Mouse (Mus musculus): ENCODE data around the gene Tbx22. TPM values are rescaled to one million over a fixed set of nuclear protein-coding genes. Genes with fewer than 3 reads are reported as not detected.
A peak's percentile ranks its signal among the peaks of the same experiment; 100 is the strongest.

Tbx22 gene
- not detected in 2 replicates for polyA plus RNA-seq (2014; fragmentation: Nextera tagmentation; extraction: Ambion mirVana)

DNA sequence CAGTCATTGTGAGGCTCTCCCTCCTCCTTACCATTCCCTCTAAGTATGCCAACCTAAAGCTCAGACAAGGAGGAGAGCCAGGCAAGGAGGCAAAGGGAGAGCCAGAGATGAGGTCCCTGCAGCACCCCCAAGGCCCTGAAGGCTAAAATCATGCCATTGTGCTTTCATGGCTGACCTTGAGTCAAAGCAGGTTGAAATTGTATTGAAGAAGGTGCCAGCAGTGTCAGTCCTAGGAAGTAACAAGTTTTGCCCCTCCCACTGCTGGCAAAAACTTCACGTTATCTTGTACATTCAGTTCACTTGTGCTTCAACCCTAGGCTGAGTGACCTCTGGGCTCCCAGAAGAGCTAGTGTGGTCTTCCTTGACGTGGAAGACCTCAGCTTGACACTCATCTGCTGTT, at the start of gene Tbx22:
Gene Tbx22, plus strand, starts transcription at position 301 of the 400 bp plus-strand sequence.
- no peaks in the 10 kb centered on the region for H3K27me3 ChIP-seq (ENCODE audit: control insufficient read depth, insufficient read depth, low read length)
- H3K9me3 ChIP-seq (ENCODE audit: control insufficient read depth, low read length): no peaks in the 10 kb centered on the region
- WGBS: 54% methylated on average over 2 of the region's 2 CpGs
- H3K9ac ChIP-seq (ENCODE audit: low read length): no peak within 1 kb of the TSS
- H3K36me3 ChIP-seq (ENCODE audit: control insufficient read depth, insufficient read depth, low read length): no peaks in the 10 kb centered on the region
- no peaks in the 10 kb centered on the region for H3K4me1 ChIP-seq (ENCODE audit: control insufficient read depth in 2 of 2, insufficient read depth in 2 of 2, low read length in 2 of 2)
- H3K27ac ChIP-seq (replicated peaks in 1 of 2; ENCODE audit: control insufficient read depth in 1 of 2, insufficient read depth in 1 of 2, low read depth in 2 of 2, low read length in 2 of 2): no peak within 1 kb of the TSS
- no peak for ATAC-seq (ENCODE audit: insufficient number of reproducible peaks, insufficient read depth, low FRiP score, low read depth)
- H3K4me3 ChIP-seq (ENCODE audit: control insufficient read depth in 1 of 2, insufficient read depth in 1 of 2, low read depth in 1 of 2, low read length in 2 of 2): no peak within 1 kb of the TSS
- H3K4me2 ChIP-seq (ENCODE audit: low read length): no peak within 1 kb of the TSS

DNA sequence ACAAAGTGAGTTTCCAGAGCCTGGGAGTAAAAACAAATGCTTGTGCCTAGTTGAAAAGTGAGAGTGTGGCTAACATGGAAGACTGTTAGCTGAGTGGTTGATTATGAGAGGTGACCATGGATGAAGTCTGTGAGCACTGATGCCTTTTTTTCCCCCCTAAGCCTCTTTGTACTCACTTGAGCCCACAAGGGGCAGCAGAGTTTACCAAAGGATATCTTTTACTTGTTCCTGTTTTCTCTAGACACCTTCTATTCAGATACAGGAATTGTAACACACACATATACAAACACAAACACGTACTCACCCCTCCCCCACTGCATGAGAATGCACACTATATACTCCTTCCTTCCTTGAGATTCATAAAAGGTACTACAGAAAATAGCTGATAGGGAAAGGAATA, 913 bp downstream of the Tbx22 start:
- H3K27me3 ChIP-seq (ENCODE audit: control insufficient read depth, insufficient read depth, low read length): no peaks in the 10 kb centered on the region
- WGBS: 13% methylated on average over 1 of the region's 1 CpGs
- no peak overlapping the region for H3K9ac ChIP-seq (ENCODE audit: low read length)

DNA sequence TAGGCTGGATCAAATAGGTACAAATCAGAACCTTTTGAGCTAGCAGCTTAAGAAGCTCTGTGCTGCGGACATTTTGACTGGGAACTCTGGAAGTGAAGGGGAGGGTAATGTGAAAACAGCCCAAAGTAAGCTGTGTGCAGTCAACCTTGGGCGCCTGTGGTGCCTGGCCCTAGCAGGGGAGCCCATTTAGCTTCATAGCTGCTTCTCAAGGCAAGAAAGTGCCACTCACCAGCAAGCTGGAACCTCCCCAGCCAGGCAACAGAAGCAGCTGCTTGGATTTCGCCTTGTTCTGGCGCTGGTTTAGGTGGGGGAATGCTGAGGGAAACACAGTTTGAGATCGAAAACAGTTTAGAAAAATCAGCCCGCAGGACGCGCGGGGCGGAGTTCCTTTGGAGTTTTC, 11.4 kb downstream of the Tbx22 start:
- no peak overlapping the region for H3K27ac ChIP-seq (replicated peaks in 1 of 2; ENCODE audit: control insufficient read depth in 1 of 2, insufficient read depth in 1 of 2, low read depth in 2 of 2, low read length in 2 of 2)
- H3K9ac ChIP-seq (ENCODE audit: low read length): peak overlapping the region; percentile 50
- peak overlapping the region; percentile 34 to 46 for H3K4me3 ChIP-seq (ENCODE audit: control insufficient read depth in 1 of 2, insufficient read depth in 1 of 2, low read depth in 1 of 2, low read length in 2 of 2)
- H3K27me3 ChIP-seq (ENCODE audit: control insufficient read depth, insufficient read depth, low read length): peaks cover 17% of the 10 kb centered on the region
- H3K4me1 ChIP-seq (ENCODE audit: control insufficient read depth in 2 of 2, insufficient read depth in 2 of 2, low read length in 2 of 2): no peaks in the 10 kb centered on the region
- 8% methylated on average over 10 of the region's 10 CpGs for WGBS
- H3K4me2 ChIP-seq (ENCODE audit: low read length): peak overlapping the region; percentile 63
- ATAC-seq (ENCODE audit: insufficient number of reproducible peaks, insufficient read depth, low FRiP score, low read depth): no peak
- no peaks in the 10 kb centered on the region for H3K36me3 ChIP-seq (ENCODE audit: control insufficient read depth, insufficient read depth, low read length)
- no peaks in the 10 kb centered on the region for H3K9me3 ChIP-seq (ENCODE audit: control insufficient read depth, low read length)

More for the DNA sequence above, 913 bp downstream of the Tbx22 start:
- Histone ChIP-seq H3K9me3 (ENCODE audit: control insufficient read depth, low read length) (no peaks in the 10 kb centered on the region), H3K36me3 (ENCODE audit: control insufficient read depth, insufficient read depth, low read length) (no peaks in the 10 kb centered on the region), H3K4me1 (ENCODE audit: control insufficient read depth in 2 of 2, insufficient read depth in 2 of 2, low read length in 2 of 2) (no peaks in the 10 kb centered on the region), H3K4me2 (ENCODE audit: low read length) (no peak overlapping the region), H3K4me3 (ENCODE audit: control insufficient read depth in 1 of 2, insufficient read depth in 1 of 2, low read depth in 1 of 2, low read length in 2 of 2) (no peak overlapping the region), H3K27ac (replicated peaks in 1 of 2; ENCODE audit: control insufficient read depth in 1 of 2, insufficient read depth in 1 of 2, low read depth in 2 of 2, low read length in 2 of 2) (no peak overlapping the region)
- ATAC-seq (ENCODE audit: insufficient number of reproducible peaks, insufficient read depth, low FRiP score, low read depth): no peak

DNA sequence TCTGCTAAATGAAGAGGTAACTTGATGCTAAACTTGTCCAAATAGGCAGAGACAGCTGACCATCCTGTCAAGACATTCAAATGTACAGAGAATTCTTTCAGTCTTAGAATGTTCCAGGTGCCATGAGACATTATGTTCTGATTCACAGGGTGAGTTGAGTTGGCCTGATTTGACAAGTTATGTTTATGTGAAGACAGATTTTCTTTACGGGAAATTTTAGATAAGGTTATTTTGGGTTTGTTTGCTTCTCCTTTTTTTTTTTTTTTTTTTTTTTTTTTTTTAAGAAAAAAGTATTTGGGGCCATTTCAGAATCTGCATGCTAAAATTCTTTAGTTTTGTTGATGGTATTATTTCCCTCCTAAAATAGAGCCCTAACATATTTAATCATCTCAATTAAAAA, 40.8 kb downstream of the Tbx22 start:
- Histone ChIP-seq H3K4me3 (ENCODE audit: control insufficient read depth in 1 of 2, insufficient read depth in 1 of 2, low read depth in 1 of 2, low read length in 2 of 2) (no peak overlapping the region), H3K4me2 (ENCODE audit: low read length) (no peak overlapping the region), H3K27me3 (ENCODE audit: control insufficient read depth, insufficient read depth, low read length) (no peaks in the 10 kb centered on the region), H3K27ac (replicated peaks in 1 of 2; ENCODE audit: control insufficient read depth in 1 of 2, insufficient read depth in 1 of 2, low read depth in 2 of 2, low read length in 2 of 2) (no peak overlapping the region), H3K9me3 (ENCODE audit: control insufficient read depth, low read length) (no peaks in the 10 kb centered on the region), H3K9ac (ENCODE audit: low read length) (no peak overlapping the region), H3K4me1 (ENCODE audit: control insufficient read depth in 2 of 2, insufficient read depth in 2 of 2, low read length in 2 of 2) (no peaks in the 10 kb centered on the region), H3K36me3 (ENCODE audit: control insufficient read depth, insufficient read depth, low read length) (no peaks in the 10 kb centered on the region)
- 75% methylated on average over 1 of the region's 1 CpGs for WGBS
- ATAC-seq (ENCODE audit: insufficient number of reproducible peaks, insufficient read depth, low FRiP score, low read depth): no peak

DNA sequence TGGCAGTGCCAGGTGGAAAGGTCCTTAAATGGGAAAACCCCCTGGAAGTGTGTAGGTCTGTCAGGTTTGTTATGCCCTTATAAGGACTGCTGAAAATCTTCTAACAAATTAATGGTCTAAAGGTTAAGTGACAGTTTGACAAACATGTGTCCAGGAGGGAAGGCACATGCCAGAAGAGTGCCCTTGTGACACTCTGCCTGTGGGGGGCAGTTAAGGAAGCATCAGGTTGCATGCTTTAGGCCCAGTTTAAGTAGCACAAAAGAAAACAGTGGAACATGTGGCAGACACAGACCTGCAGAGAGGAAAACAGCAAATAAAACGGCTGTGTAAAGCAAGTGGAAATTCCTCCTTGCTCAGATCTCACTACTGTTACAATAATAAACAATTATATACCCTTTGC, 55.8 kb downstream of the Tbx22 start:
- no peak overlapping the region for H3K27ac ChIP-seq (replicated peaks in 1 of 2; ENCODE audit: control insufficient read depth in 1 of 2, insufficient read depth in 1 of 2, low read depth in 2 of 2, low read length in 2 of 2)
- ATAC-seq (ENCODE audit: insufficient number of reproducible peaks, insufficient read depth, low FRiP score, low read depth): no peak
- 19% methylated on average over 1 of the region's 1 CpGs for WGBS

More for the DNA sequence above, 55.8 kb downstream of the Tbx22 start:
- H3K9me3 ChIP-seq (ENCODE audit: control insufficient read depth, low read length): no peaks in the 10 kb centered on the region
- H3K4me2 ChIP-seq (ENCODE audit: low read length): no peak overlapping the region
- no peak overlapping the region for H3K4me3 ChIP-seq (ENCODE audit: control insufficient read depth in 1 of 2, insufficient read depth in 1 of 2, low read depth in 1 of 2, low read length in 2 of 2)
- no peaks in the 10 kb centered on the region for H3K36me3 ChIP-seq (ENCODE audit: control insufficient read depth, insufficient read depth, low read length)
- no peaks in the 10 kb centered on the region for H3K4me1 ChIP-seq (ENCODE audit: control insufficient read depth in 2 of 2, insufficient read depth in 2 of 2, low read length in 2 of 2)
- H3K9ac ChIP-seq (ENCODE audit: low read length): no peak overlapping the region
- H3K27me3 ChIP-seq (ENCODE audit: control insufficient read depth, insufficient read depth, low read length): no peaks in the 10 kb centered on the region

Other genes starting within 250 kb of the Tbx22 start
- gene Tent5d, start 124.6 kb downstream of the Tbx22 start, polyA plus RNA-seq (2014; fragmentation: Nextera tagmentation; extraction: Ambion mirVana): 0.90 and 2.1 TPM in 2 replicates
- gene 2610002M06Rik, start 148.4 kb downstream of the Tbx22 start, polyA plus RNA-seq (2014; fragmentation: Nextera tagmentation; extraction: Ambion mirVana): 15.3 and 15.6 TPM in 2 replicates

Measured in heart, embryonic 14.5 days (tissue).